Mouse (Mus musculus): Measurements from ENCODE around the gene Gpd2. TPM values are rescaled to one million over a fixed set of nuclear protein-coding genes. Genes with fewer than 3 reads are reported as not detected.
A peak's percentile ranks its signal among the peaks of the same experiment; 100 is the strongest.

The Gpd2 gene
- total and polyA plus RNA-seq, 2 experiments from 2014 or later = 31.1 to 33.0 TPM

DNA sequence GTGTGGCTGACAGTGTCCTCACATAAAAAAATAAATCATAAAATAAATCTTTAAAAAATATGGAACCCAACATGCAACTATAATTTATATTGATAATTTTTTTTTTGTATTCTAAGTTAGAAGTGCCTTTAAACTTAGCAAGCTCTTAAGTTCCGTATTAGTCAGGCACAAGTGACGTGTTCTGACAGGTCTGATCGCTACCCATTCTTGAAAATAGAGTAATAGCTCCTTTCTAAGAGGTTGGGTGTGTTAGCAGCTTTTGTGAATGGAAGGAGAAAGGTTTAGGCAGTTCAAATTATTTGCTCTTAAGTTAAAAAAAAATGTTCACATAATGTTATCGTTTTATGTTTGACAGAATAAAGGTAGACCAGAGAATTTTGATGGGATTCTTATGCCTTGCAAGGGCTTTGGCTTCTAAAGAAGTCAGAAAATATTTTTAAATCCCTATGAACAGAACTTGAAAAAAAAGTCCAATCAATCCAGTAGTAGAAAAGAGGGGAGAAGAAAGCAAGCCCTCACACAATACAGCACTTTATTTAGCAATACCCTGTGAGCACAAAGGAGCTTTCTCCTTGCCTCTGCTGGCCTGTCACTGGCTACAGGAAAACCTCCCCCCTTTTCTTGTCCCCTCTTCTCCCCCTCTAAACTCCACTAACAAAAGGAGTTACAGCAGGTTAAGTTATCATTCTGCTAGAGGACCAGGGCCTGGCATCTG is 29.4 kb downstream of the Gpd2 start:
- H3K9me3 ChIP-seq (ENCODE audit: low read length) = no peaks in the 10 kb centered on the region
- 39% methylated on average over 4 of the region's 4 CpGs for WGBS
- no peak for TF ChIP-seq CTCF (IDR thresholded peaks at IDR 0.05)
- peak; percentile 11 for DNase-seq (ENCODE audit: low spot score)
- no peak overlapping the region for H3K27ac ChIP-seq (ENCODE audit: low read depth, low read length)
- no peaks in the 10 kb centered on the region for H3K4me1 ChIP-seq (ENCODE audit: insufficient read depth, low read length)
- no peak overlapping the region for H3K4me3 ChIP-seq (ENCODE audit: low read depth, low read length)
- no peaks in the 10 kb centered on the region for H3K36me3 ChIP-seq (ENCODE audit: insufficient read depth, low read length)
- H3K9ac ChIP-seq (replicated peaks; ENCODE audit: low read length, poor library complexity, severe bottlenecking) = no peak overlapping the region
- ATAC-seq (ENCODE audit: low FRiP score) = no peak
- H3K27me3 ChIP-seq (ENCODE audit: insufficient read depth, low read length) = peaks cover 4% of the 10 kb centered on the region; the same call in 1 of the 2 replicates
- H3K4me2 ChIP-seq (ENCODE audit: low read depth, low read length, poor library complexity, severe bottlenecking) = no peak overlapping the region

DNA sequence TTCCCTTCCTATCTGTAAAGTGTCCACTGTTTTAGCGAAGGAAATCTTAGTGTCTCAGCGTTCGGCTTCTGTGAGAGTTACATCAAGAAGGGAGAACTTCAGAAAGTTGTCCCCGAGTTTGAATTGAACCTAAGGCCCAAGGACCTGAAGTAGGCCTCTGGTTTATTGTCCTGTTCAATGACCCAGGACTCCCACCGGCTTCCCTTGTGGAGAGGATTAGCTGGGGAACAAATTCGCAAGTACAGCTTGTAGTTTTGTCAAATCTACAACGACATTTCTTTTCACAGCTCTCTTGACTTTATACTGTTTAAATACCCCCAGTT is 29.9 kb downstream of the Gpd2 start:
- no peaks in the 10 kb centered on the region for H3K36me3 ChIP-seq (ENCODE audit: insufficient read depth, low read length)
- no peak overlapping the region for H3K4me2 ChIP-seq (ENCODE audit: low read depth, low read length, poor library complexity, severe bottlenecking)
- no peak for TF ChIP-seq CTCF (IDR thresholded peaks at IDR 0.05)
- ATAC-seq (ENCODE audit: low FRiP score) (no peak), DNase-seq (ENCODE audit: low spot score) (no peak)
- H3K4me1 ChIP-seq (ENCODE audit: insufficient read depth, low read length) = no peaks in the 10 kb centered on the region
- H3K9me3 ChIP-seq (ENCODE audit: low read length) = no peaks in the 10 kb centered on the region
- WGBS = 22% methylated on average over 7 of the region's 7 CpGs
- no peak overlapping the region for H3K4me3 ChIP-seq (ENCODE audit: low read depth, low read length)
- peaks cover 4% of the 10 kb centered on the region; the same call in 1 of the 2 replicates for H3K27me3 ChIP-seq (ENCODE audit: insufficient read depth, low read length)
- no peak overlapping the region for H3K9ac ChIP-seq (replicated peaks; ENCODE audit: low read length, poor library complexity, severe bottlenecking)
- H3K27ac ChIP-seq (ENCODE audit: low read depth, low read length) = no peak overlapping the region

GRCm38 (mm10) chr2:57267896-57268295 is 30.5 kb downstream of the Gpd2 start:
- Histone ChIP-seq H3K9ac (replicated peaks; ENCODE audit: low read length, poor library complexity, severe bottlenecking) (no peak overlapping the region), H3K27me3 (ENCODE audit: insufficient read depth, low read length) (peaks cover 4% of the 10 kb centered on the region; the same call in 1 of the 2 replicates), H3K4me2 (ENCODE audit: low read depth, low read length, poor library complexity, severe bottlenecking) (no peak overlapping the region), H3K27ac (ENCODE audit: low read depth, low read length) (no peak overlapping the region), H3K4me1 (ENCODE audit: insufficient read depth, low read length) (no peaks in the 10 kb centered on the region), H3K36me3 (ENCODE audit: insufficient read depth, low read length) (no peaks in the 10 kb centered on the region), H3K9me3 (ENCODE audit: low read length) (no peaks in the 10 kb centered on the region), H3K4me3 (ENCODE audit: low read depth, low read length) (no peak overlapping the region)
- WGBS = 33% methylated on average over 7 of the region's 7 CpGs
- DNase-seq (ENCODE audit: low spot score) (no peak), ATAC-seq (ENCODE audit: low FRiP score) (no peak)
- no peak for TF ChIP-seq CTCF (IDR thresholded peaks at IDR 0.05)

- Histone ChIP-seq H3K36me3 (ENCODE audit: insufficient read depth, low read length) (no peaks in the 10 kb centered on the region), H3K9ac (replicated peaks; ENCODE audit: low read length, poor library complexity, severe bottlenecking) (no peak overlapping the region), H3K27me3 (ENCODE audit: insufficient read depth, low read length) (peaks cover 4% of the 10 kb centered on the region; the same call in 1 of the 2 replicates), H3K4me1 (ENCODE audit: insufficient read depth, low read length) (no peaks in the 10 kb centered on the region), H3K4me3 (ENCODE audit: low read depth, low read length) (no peak overlapping the region), H3K4me2 (ENCODE audit: low read depth, low read length, poor library complexity, severe bottlenecking) (no peak overlapping the region), H3K27ac (ENCODE audit: low read depth, low read length) (no peak overlapping the region), H3K9me3 (ENCODE audit: low read length) (no peaks in the 10 kb centered on the region)
- ATAC-seq (ENCODE audit: low FRiP score) (no peak), DNase-seq (ENCODE audit: low spot score) (no peak)
- WGBS = 95% methylated on average over 3 of the region's 3 CpGs
- TF ChIP-seq CTCF (IDR thresholded peaks at IDR 0.05) = no peak
Measured at GRCm38 (mm10) chr2:57268839-57269238, 31.4 kb downstream of the Gpd2 start.

DNA sequence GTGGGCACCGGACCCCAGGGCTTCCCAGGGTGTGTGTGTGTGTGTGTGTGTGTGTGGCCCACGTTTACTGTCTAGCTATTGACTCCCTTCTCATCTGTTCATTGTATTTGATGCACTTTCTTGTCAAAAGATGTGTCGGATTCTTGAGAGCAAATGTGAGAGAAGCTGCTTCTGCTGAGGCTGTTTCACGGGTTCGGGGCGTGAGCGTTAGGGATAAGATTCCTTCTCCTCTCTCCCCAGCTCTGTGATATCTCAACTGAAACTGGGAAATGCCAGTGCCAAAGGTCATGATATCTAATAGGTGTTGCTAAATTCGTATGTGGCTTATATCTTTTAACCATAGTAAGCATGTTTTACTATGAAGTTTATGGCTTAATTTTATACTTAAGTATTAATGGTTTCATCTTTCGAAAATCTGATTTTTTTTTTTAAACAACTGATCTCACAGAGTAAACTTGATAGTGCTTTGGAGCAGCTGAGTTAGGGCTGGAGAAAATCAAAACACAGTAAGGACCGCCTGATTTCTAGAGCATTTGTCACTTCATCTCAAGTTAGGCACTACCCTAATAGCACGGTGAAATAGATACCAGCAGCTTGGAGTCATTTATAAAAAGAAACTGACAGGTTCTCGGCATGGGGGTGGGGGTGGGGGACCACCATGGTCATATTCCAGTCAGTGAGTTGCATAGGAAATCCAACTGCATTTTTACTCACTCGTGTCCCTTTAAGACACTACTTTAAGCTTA is 32.4 kb downstream of the Gpd2 start:
- H3K27me3 ChIP-seq (ENCODE audit: insufficient read depth, low read length) = peaks cover 4% of the 10 kb centered on the region; the same call in 1 of the 2 replicates
- no peak overlapping the region for H3K4me3 ChIP-seq (ENCODE audit: low read depth, low read length)
- DNase-seq (ENCODE audit: low spot score) = no peak
- H3K27ac ChIP-seq (ENCODE audit: low read depth, low read length) = no peak overlapping the region
- H3K9me3 ChIP-seq (ENCODE audit: low read length) = no peaks in the 10 kb centered on the region
- H3K9ac ChIP-seq (replicated peaks; ENCODE audit: low read length, poor library complexity, severe bottlenecking) = no peak overlapping the region
- H3K4me1 ChIP-seq (ENCODE audit: insufficient read depth, low read length) = no peaks in the 10 kb centered on the region
- WGBS = 80% methylated on average over 13 of the region's 13 CpGs
- H3K36me3 ChIP-seq (ENCODE audit: insufficient read depth, low read length) = no peaks in the 10 kb centered on the region
- TF ChIP-seq CTCF (IDR thresholded peaks at IDR 0.05) = no peak
- H3K4me2 ChIP-seq (ENCODE audit: low read depth, low read length, poor library complexity, severe bottlenecking) = no peak overlapping the region
- no peak for ATAC-seq (ENCODE audit: low FRiP score)

DNA sequence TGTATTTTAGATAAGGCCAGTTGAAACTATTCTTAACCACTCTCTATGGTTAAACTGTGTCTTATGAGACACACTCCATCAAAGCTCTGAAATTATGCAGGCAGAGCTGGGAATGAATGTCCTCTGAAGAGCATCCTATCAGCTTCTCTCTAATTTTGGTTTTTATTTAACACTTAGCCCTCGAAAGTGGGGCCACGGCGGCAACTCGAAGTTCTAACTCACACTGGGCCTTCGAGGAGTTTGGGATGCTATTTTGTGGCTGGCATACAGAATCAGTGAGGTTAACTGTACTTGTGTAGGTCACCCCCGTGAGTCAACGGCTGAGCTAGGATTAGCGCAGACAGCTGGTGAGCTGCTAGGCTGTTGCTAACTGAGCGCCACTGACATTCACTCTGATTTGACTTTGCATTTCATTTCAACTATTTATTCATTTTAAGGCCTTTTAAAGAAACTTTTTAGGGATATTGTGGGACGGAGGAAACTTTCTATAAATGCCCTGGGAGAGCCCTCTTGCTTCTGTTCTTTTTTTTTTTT is 42.8 kb downstream of the Gpd2 start:
- Histone ChIP-seq H3K36me3 (ENCODE audit: insufficient read depth, low read length) (no peaks in the 10 kb centered on the region), H3K4me1 (ENCODE audit: insufficient read depth, low read length) (no peaks in the 10 kb centered on the region), H3K4me3 (ENCODE audit: low read depth, low read length) (no peak overlapping the region), H3K27me3 (ENCODE audit: insufficient read depth, low read length) (no peaks in the 10 kb centered on the region), H3K4me2 (ENCODE audit: low read depth, low read length, poor library complexity, severe bottlenecking) (no peak overlapping the region), H3K9me3 (ENCODE audit: low read length) (no peaks in the 10 kb centered on the region), H3K9ac (replicated peaks; ENCODE audit: low read length, poor library complexity, severe bottlenecking) (no peak overlapping the region), H3K27ac (ENCODE audit: low read depth, low read length) (no peak overlapping the region)
- WGBS = 67% methylated on average over 10 of the region's 10 CpGs
- DNase-seq (ENCODE audit: low spot score) (no peak), ATAC-seq (ENCODE audit: low FRiP score) (no peak)
- no peak for TF ChIP-seq CTCF (IDR thresholded peaks at IDR 0.05)
